ENCODE assay signal across 11 mouse cellular contexts in the genomic region with DNA sequence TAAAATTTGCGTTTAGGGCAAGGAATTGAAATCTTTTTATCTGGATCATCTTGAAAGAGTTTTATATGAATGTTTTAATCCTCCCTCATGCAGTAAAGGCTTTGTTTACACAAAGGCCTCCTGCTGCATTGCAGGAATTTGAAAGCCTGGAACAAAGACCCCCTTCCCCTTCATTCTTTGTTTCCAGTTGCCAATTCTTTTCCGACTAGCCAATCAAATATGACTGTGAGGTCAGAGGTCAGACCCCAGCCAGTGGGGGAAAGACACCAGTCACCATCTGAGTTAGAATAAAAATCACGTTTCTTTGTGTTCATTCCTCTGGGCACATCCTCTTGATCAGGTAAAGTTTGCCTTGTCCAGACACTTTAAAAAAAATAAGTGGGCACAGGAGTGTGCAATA.
"Had no signal": no experiment of that assay in that cellular context is flagged by ENCODE, and none has a peak within 500 bp of the region (broad histone marks: within the 10 kb centered on the region; RNA-seq: fewer than 3 reads in every experiment).

No protein-coding gene starts in this region.

- ATAC-seq: liver, embryonic 12.5 days; midbrain, embryonic 13.5 days had no signal

- DNase-seq: kidney, adult 8-10 months; kidney, postnatal 25 days; lung, embryonic 14.5 days; lung, postnatal 10 days; lung, postnatal 4 days; right cerebral cortex, postnatal 14 days; thymus, postnatal 4 days had no signal

- H3K27me3 ChIP-seq: limb, embryonic 15.5 days; liver, embryonic 12.5 days; midbrain, embryonic 13.5 days; neural tube, embryonic 12.5 days had no signal

- H3K27ac ChIP-seq: limb, embryonic 15.5 days; liver, embryonic 12.5 days; midbrain, embryonic 13.5 days; neural tube, embryonic 12.5 days had no signal

- H3K9me3 ChIP-seq: limb, embryonic 15.5 days; midbrain, embryonic 13.5 days; neural tube, embryonic 12.5 days had no signal

- H3K4me2 ChIP-seq: limb, embryonic 15.5 days; liver, embryonic 12.5 days; lung, embryonic 14.5 days; midbrain, embryonic 13.5 days; neural tube, embryonic 12.5 days had no signal

- H3K9ac ChIP-seq: limb, embryonic 15.5 days; liver, embryonic 12.5 days; lung, embryonic 14.5 days; midbrain, embryonic 13.5 days; neural tube, embryonic 12.5 days had no signal

- H3K4me1 ChIP-seq: limb, embryonic 15.5 days; liver, embryonic 12.5 days; neural tube, embryonic 12.5 days had no signal

- H3K4me3 ChIP-seq: limb, embryonic 15.5 days; liver, embryonic 12.5 days; midbrain, embryonic 13.5 days; neural tube, embryonic 12.5 days had no signal

- H3K36me3 ChIP-seq: limb, embryonic 15.5 days; liver, embryonic 12.5 days; midbrain, embryonic 13.5 days; neural tube, embryonic 12.5 days had no signal
